Mouse (Mus musculus) lung, embryonic 15.5 days (tissue): Measurements from ENCODE around the gene Trip10. TPM values are rescaled to one million over a fixed set of nuclear protein-coding genes. Genes with fewer than 3 reads are reported as not detected.

Experiments used
- ATAC-seq: fragments of 200-750 bp; cut with Nextera tagmentation; 2 replicates; pipeline ENCODE4 v1.8.0; 2017; ENCODE audit warnings: moderate number of reproducible peaks, borderline replicate concordance; ENCODE audit not compliant: low FRiP score, low TSS enrichment; ENCODE audit errors: extremely low read depth
- H3K27ac ChIP-seq: fragments of 300-500 bp; sonication (generic); 2 replicates; pipeline ENCODE4 v1.5.1; 2015; ENCODE audit warnings: moderate library complexity, mild to moderate bottlenecking, inconsistent platforms
- H3K27me3 ChIP-seq: fragments of 300-500 bp; sonication (generic); 2 replicates; pipeline ENCODE4 v1.6.1; 2015; ENCODE audit warnings: inconsistent platforms
- H3K36me3 ChIP-seq: fragments of 300-500 bp; sonication (generic); 2 replicates; pipeline ENCODE4 v1.6.1; 2015; ENCODE audit warnings: inconsistent platforms
- H3K4me1 ChIP-seq: fragments of 300-500 bp; sonication (generic); 2 replicates; pipeline ENCODE4 v1.6.1; 2015; ENCODE audit warnings: inconsistent platforms
- H3K4me2 ChIP-seq: fragments of 300-500 bp; sonication (generic); 2 replicates; pipeline ENCODE4 v1.6.1; 2015; ENCODE audit warnings: inconsistent platforms, mild to moderate bottlenecking, moderate library complexity
- H3K4me3 ChIP-seq: fragments of 300-500 bp; sonication (generic); 2 replicates; pipeline ENCODE4 v1.5.1; 2015; ENCODE audit warnings: mild to moderate bottlenecking, inconsistent platforms
- H3K9ac ChIP-seq: fragments of 300-500 bp; sonication (generic); 2 replicates; pipeline ENCODE4 v1.6.1; 2015; ENCODE audit warnings: inconsistent platforms
- H3K9me3 ChIP-seq: fragments of 300-500 bp; sonication (generic); 2 replicates; pipeline ENCODE4 v1.6.1; 2016; ENCODE audit warnings: inconsistent platforms
- WGBS: fragments of 180-500 bp; shearing (Covaris S2); methylation state at CpG from one replicate; pipeline ENCODE4 v1.1.7; 2015; 5-methylcytosine and 5-hydroxymethylcytosine counted together
- polyA plus RNA-seq: library from polyadenylated mRNA; unstranded; fragments of >200 nt; fragmentation: Nextera tagmentation; extraction: Ambion mirVana; gene quantifications from 2 replicates; pipeline ENCODE4 v1.2.1, GENCODE M21; 2015

Trip10 gene
- polyA plus RNA-seq, 1 experiment from 2014 or later, result 49.0 TPM

GRCm38 (mm10) chr17:57256921-57257485 is 7.7 kb downstream of the Trip10 start:
- H3K27ac ChIP-seq, result no peak overlapping the region
- 0 out of 2 replicates have a peak, but pooled peaks cover 5% of the 10 kb centered on the region for H3K4me1 ChIP-seq
- no peak for ATAC-seq
- H3K9ac ChIP-seq, result no peak overlapping the region
- H3K9me3 ChIP-seq, result no peaks in the 10 kb centered on the region
- 92% methylated on average over 22 of the region's 22 CpGs for WGBS
- no peak overlapping the region for H3K4me3 ChIP-seq
- H3K27me3 ChIP-seq, result no peaks in the 10 kb centered on the region
- H3K36me3 ChIP-seq, result peaks cover 77% of the 10 kb centered on the region
- H3K4me2 ChIP-seq, result no peak overlapping the region

GRCm38 (mm10) chr17:57258191-57258590 is 8.9 kb downstream of the Trip10 start:
- no peak overlapping the region for H3K27ac ChIP-seq
- no peak overlapping the region for H3K4me3 ChIP-seq
- H3K4me2 ChIP-seq, result no peak overlapping the region
- WGBS, result 96% methylated on average over 3 of the region's 3 CpGs
- ATAC-seq, result no peak
- H3K4me1 ChIP-seq, result 0 out of 2 replicates have a peak, but pooled peaks cover 1% of the 10 kb centered on the region
- H3K9ac ChIP-seq, result no peak overlapping the region
- no peaks in the 10 kb centered on the region for H3K27me3 ChIP-seq
- peaks cover 88% of the 10 kb centered on the region for H3K36me3 ChIP-seq
- no peaks in the 10 kb centered on the region for H3K9me3 ChIP-seq

GRCm38 (mm10) chr17:57259742-57260141 is 10.5 kb downstream of the Trip10 start:
- no peaks in the 10 kb centered on the region for H3K9me3 ChIP-seq
- H3K4me3 ChIP-seq, result no peak overlapping the region
- 86% methylated on average over 8 of the region's 8 CpGs for WGBS
- H3K36me3 ChIP-seq, result peaks cover 77% of the 10 kb centered on the region
- no peaks in the 10 kb centered on the region for H3K4me1 ChIP-seq
- no peak overlapping the region for H3K27ac ChIP-seq
- H3K9ac ChIP-seq, result no peak overlapping the region
- no peak overlapping the region for H3K4me2 ChIP-seq
- H3K27me3 ChIP-seq, result no peaks in the 10 kb centered on the region
- no peak for ATAC-seq

DNA sequence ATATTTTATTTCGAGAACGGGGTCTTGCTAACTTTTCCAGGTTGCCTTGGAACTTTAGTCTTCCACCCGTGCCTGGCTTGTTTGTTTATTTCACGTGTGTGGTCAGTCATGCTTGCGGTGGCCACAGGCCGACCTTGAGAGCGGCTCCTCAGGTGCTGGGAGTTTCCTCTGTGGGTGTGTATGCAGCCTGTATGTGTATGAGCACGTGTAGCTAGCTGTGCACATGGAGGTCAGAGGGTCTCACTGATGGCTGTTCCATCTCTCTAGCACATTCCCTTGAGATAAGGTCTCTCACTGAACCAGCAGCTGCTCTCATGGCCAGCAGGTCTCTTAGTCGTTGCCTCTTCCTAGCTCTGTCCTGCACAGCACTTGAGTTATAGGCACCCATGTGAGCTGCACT is 11.1 kb downstream of the Trip10 start:
- H3K4me3 ChIP-seq, result no peak overlapping the region
- no peaks in the 10 kb centered on the region for H3K27me3 ChIP-seq
- H3K9me3 ChIP-seq, result no peaks in the 10 kb centered on the region
- H3K27ac ChIP-seq, result no peak overlapping the region
- no peak overlapping the region for H3K4me2 ChIP-seq
- no peak for ATAC-seq
- WGBS, result 76% methylated on average over 9 of the region's 9 CpGs
- no peak overlapping the region for H3K9ac ChIP-seq
- H3K36me3 ChIP-seq, result peaks cover 71% of the 10 kb centered on the region
- peaks cover 6% of the 10 kb centered on the region; the same call in 1 of the 2 replicates for H3K4me1 ChIP-seq

DNA sequence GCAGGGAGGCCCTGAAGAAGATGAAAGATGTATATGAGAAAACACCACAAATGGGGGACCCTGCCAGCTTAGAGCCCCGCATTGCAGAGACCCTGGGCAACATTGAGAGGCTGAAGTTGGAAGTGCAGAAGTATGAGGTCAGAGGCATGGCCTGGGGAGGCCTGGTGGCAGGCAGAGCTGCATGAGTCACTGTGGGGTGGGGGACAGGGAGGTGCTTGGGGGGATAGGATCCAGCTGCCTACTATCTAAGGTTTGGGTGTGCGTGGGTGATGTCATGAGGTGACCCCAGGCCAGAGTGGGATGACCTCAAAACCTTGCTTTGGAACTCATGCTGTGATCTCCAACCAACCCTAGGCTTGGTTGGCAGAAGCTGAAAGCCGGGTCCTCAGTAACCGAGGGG is 12.0 kb downstream of the Trip10 start:
- ATAC-seq, result no peak

GRCm38 (mm10) chr17:57261796-57262195 is 12.5 kb downstream of the Trip10 start:
- H3K27ac ChIP-seq, result no peak overlapping the region
- 35% methylated on average over 1 of the region's 1 CpGs for WGBS
- H3K9me3 ChIP-seq, result no peaks in the 10 kb centered on the region
- ATAC-seq, result no peak
- H3K4me1 ChIP-seq, result peaks cover 8% of the 10 kb centered on the region; the same call in 1 of the 2 replicates
- no peak overlapping the region for H3K9ac ChIP-seq
- H3K4me2 ChIP-seq, result no peak overlapping the region
- H3K27me3 ChIP-seq, result no peaks in the 10 kb centered on the region
- peaks cover 61% of the 10 kb centered on the region for H3K36me3 ChIP-seq
- H3K4me3 ChIP-seq, result no peak overlapping the region

More for the DNA sequence above, 12.0 kb downstream of the Trip10 start:
- 93% methylated on average over 4 of the region's 4 CpGs for WGBS
- H3K4me2 ChIP-seq, result no peak overlapping the region
- H3K9me3 ChIP-seq, result no peaks in the 10 kb centered on the region
- peaks cover 8% of the 10 kb centered on the region; the same call in 1 of the 2 replicates for H3K4me1 ChIP-seq
- H3K36me3 ChIP-seq, result peaks cover 66% of the 10 kb centered on the region
- no peak overlapping the region for H3K9ac ChIP-seq
- H3K27ac ChIP-seq, result no peak overlapping the region
- no peak overlapping the region for H3K4me3 ChIP-seq
- H3K27me3 ChIP-seq, result no peaks in the 10 kb centered on the region

DNA sequence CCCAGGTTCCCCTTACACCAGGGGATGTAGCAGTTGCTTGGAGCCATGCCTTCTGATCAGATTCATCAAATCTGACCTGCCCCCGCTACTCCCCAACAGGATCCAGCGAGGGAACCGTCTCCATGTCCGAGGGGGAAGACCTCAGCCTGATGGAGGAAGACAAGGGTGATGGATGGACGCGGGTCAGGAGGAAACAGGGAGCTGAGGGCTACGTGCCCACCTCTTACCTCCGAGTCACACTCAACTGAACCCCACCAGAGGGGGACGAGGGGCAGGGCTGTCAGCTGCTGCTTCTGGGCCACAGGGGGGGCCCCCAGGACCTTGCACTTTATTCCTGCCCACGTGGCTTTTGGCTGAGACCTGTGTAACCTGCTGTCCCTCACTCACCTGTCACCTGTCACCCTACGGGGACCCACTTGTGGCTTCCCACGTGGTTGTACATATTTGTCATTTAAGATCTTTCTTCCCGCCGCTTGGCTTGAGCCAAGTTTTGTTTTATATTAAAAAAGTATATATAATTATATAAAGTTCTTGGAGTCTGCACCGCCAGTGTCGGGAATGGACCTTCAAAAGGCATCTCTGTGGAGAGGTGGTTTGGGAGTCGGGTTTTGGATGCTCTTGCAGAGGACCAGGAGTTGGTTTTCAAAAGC is 13.8 kb downstream of the Trip10 start:
- Histone ChIP-seq H3K4me1 (peaks cover 8% of the 10 kb centered on the region; the same call in 1 of the 2 replicates), H3K9ac (no peak overlapping the region), H3K27ac (no peak overlapping the region), H3K36me3 (peaks cover 50% of the 10 kb centered on the region), H3K4me2 (no peak overlapping the region), H3K9me3 (no peaks in the 10 kb centered on the region), H3K27me3 (no peaks in the 10 kb centered on the region), H3K4me3 (no peak overlapping the region)
- WGBS, result 84% methylated on average over 17 of the region's 17 CpGs
- no peak for ATAC-seq

DNA sequence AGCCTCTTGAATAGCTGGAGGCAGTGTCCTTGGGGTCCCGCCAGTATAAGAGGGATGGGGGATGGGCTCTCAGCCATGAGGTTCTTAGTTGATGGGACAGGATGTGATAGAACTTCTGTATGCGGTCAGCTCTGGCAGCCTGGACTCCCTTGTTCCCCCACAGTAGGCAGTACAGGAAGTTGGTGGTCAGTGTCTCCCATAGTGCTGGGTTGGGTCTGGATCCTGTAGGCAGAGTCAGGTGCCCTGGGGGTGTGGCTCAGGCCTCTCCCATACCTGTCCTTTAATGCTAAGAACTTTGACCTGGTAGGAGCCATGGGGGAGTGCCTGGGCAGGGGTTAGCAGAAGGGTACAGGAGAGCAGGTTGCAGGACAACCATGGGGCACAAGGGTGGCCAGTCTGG is 14.9 kb downstream of the Trip10 start:
- no peak overlapping the region for H3K4me3 ChIP-seq
- 0 out of 2 replicates have a peak, but pooled peaks have one; percentile 12 for ATAC-seq
- H3K4me1 ChIP-seq, result peaks cover 8% of the 10 kb centered on the region; the same call in 1 of the 2 replicates
- no peak overlapping the region for H3K27ac ChIP-seq
- WGBS, result 62% methylated on average over 2 of the region's 2 CpGs
- no peak overlapping the region for H3K4me2 ChIP-seq
- H3K9ac ChIP-seq, result no peak overlapping the region
- H3K27me3 ChIP-seq, result no peaks in the 10 kb centered on the region
- peaks cover 41% of the 10 kb centered on the region for H3K36me3 ChIP-seq
- H3K9me3 ChIP-seq, result no peaks in the 10 kb centered on the region

GRCm38 (mm10) chr17:57264972-57265945 is 16.0 kb downstream of the Trip10 start:
- H3K4me3 ChIP-seq, result 0 out of 2 replicates have a peak overlapping the region, but pooled peaks have one; percentile 2
- H3K4me2 ChIP-seq, result peak overlapping the region; percentile 34
- ATAC-seq, result peak; percentile 80

DNA sequence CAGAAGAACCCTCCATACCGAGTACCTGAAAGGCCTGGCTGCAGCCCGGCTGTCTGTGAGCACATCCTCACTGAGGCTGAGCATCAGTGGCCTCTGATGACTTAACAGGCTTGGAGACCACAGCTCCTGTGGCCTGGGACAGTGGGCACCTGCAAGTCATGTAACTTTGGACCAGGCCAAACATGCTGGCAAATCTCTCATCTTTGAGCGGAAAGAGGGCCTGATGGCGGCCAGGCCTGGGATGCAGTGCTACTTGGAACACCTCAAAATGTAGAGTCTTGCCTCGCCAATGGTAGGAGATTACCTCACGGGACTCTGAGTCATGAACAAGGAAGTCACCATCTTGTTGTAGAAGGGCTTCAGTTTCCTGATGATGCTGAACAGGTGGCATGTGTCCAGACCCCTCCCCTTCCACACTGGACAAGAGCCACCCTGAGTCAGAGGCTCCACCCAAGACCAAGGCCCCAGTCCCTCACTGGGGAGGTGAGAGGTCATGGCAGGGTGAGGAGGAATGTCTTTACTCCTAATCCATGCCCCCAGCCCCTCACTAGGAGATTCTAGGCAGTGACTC is 18.4 kb downstream of the Trip10 start:
- ATAC-seq, result no peak
- WGBS, result 86% methylated on average over 6 of the region's 6 CpGs
- no peak overlapping the region for H3K4me2 ChIP-seq
- H3K9me3 ChIP-seq, result no peaks in the 10 kb centered on the region
- H3K4me1 ChIP-seq, result peaks cover 8% of the 10 kb centered on the region; the same call in 1 of the 2 replicates
- no peaks in the 10 kb centered on the region for H3K27me3 ChIP-seq
- no peak overlapping the region for H3K9ac ChIP-seq
- peaks cover 10% of the 10 kb centered on the region for H3K36me3 ChIP-seq
- H3K4me3 ChIP-seq, result no peak overlapping the region
- no peak overlapping the region for H3K27ac ChIP-seq

More at GRCm38 (mm10) chr17:57264972-57265945, 16.0 kb downstream of the Trip10 start:
- Histone ChIP-seq H3K27ac (no peak overlapping the region), H3K9ac (0 out of 2 replicates have a peak overlapping the region, but pooled peaks have one; percentile 5), H3K4me1 (peaks cover 8% of the 10 kb centered on the region; the same call in 1 of the 2 replicates), H3K36me3 (peaks cover 34% of the 10 kb centered on the region), H3K9me3 (no peaks in the 10 kb centered on the region), H3K27me3 (no peaks in the 10 kb centered on the region)
- 32% methylated on average over 21 of the region's 22 CpGs for WGBS

- no peak for ATAC-seq
- no peak overlapping the region for H3K4me2 ChIP-seq
- no peaks in the 10 kb centered on the region for H3K27me3 ChIP-seq
- H3K9me3 ChIP-seq, result no peaks in the 10 kb centered on the region
- no peaks in the 10 kb centered on the region for H3K36me3 ChIP-seq
- H3K9ac ChIP-seq, result no peak overlapping the region
- H3K27ac ChIP-seq, result no peak overlapping the region
- 48% methylated on average over 8 of the region's 9 CpGs for WGBS
- no peak overlapping the region for H3K4me3 ChIP-seq
- H3K4me1 ChIP-seq, result peaks cover 13% of the 10 kb centered on the region
Measured at GRCm38 (mm10) chr17:57271301-57271700, 22.0 kb downstream of the Trip10 start.
